Mouse (Mus musculus) liver, postnatal 0 days (tissue): ENCODE measurements around the gene Saxo2. TPM values are rescaled to one million over a fixed set of nuclear protein-coding genes. Genes with fewer than 3 reads are reported as not detected.

Source experiments
- ATAC-seq: fragments of 200-750 bp; cut with Nextera tagmentation; 2 replicates; pipeline ENCODE4 v1.8.0; 2017; ENCODE audit warnings: mild to moderate bottlenecking, moderate library complexity
- DNase-seq: peaks from one replicate; pipeline ENCODE4 v3.0.0-alpha.2; 2016
- H3K27ac ChIP-seq: fragments of 300-500 bp; sonication (generic); 2 replicates; pipeline ENCODE4 v1.5.1; 2014; ENCODE audit warnings: antibody characterized with exemption, moderate library complexity, mild to moderate bottlenecking, low read depth
- H3K27me3 ChIP-seq: fragments of 300-500 bp; sonication (generic); 2 replicates; pipeline ENCODE4 v1.6.1; 2014; ENCODE audit warnings: low read length, control low read depth, mixed read lengths; ENCODE audit not compliant: insufficient read depth
- H3K36me3 ChIP-seq: fragments of 300-500 bp; sonication (generic); replicated peaks from 2 replicates; pipeline ENCODE4 v1.6.1; 2014; ENCODE audit warnings: mild to moderate bottlenecking, control low read depth, low read length, moderate library complexity, mixed read lengths; ENCODE audit not compliant: insufficient read depth
- H3K4me1 ChIP-seq: fragments of 300-500 bp; sonication (generic); 2 replicates; pipeline ENCODE4 v1.6.1; 2014; ENCODE audit warnings: antibody characterized with exemption, mild to moderate bottlenecking, control low read depth; ENCODE audit not compliant: insufficient read depth
- H3K4me2 ChIP-seq: fragments of 300-500 bp; sonication (generic); 2 replicates; pipeline ENCODE4 v1.6.1; 2014; ENCODE audit warnings: low read depth, mild to moderate bottlenecking, low read length, moderate library complexity, mixed read lengths
- H3K4me3 ChIP-seq: fragments of 300-500 bp; sonication (generic); 2 replicates; pipeline ENCODE4 v1.5.1; 2014; ENCODE audit warnings: low read depth, low read length
- H3K9ac ChIP-seq: fragments of 300-500 bp; sonication (generic); replicated peaks from 2 replicates; pipeline ENCODE4 v1.6.1; 2014; ENCODE audit warnings: mild to moderate bottlenecking, moderate library complexity
- H3K9me3 ChIP-seq: fragments of 300-500 bp; sonication (generic); 2 replicates; pipeline ENCODE4 v1.6.1; 2016; ENCODE audit warnings: mild to moderate bottlenecking, control low read depth, low read length, mixed read lengths
- CTCF ChIP-seq: sonication (generic); IDR thresholded peaks from 2 replicates; pipeline ENCODE4 v1.5.1; 2016; ENCODE audit warnings: antibody characterized with exemption, low read depth
- EP300 ChIP-seq: IDR thresholded peaks from 2 replicates; pipeline ENCODE4 v1.6.1; 2016; ENCODE audit warnings: antibody characterized with exemption, low read depth, mild to moderate bottlenecking
- WGBS: fragments of 180-500 bp; shearing (Covaris S2); extraction: QIAGEN DNeasy Blood & Tissue Kit; methylation state at CpG from one replicate; pipeline ENCODE4 v1.1.7; 2014; ENCODE audit not compliant: insufficient replicate concordance; 5-methylcytosine and 5-hydroxymethylcytosine counted together
- polyA plus RNA-seq: library from polyadenylated mRNA; unstranded; fragments of >200 nt; fragmentation: Nextera tagmentation; extraction: Ambion mirVana; gene quantifications from 2 replicates; pipeline ENCODE4 v1.2.1, GENCODE M21; 2015

Saxo2 gene
- polyA plus RNA-seq, 1 experiment from 2014 or later = 0.22 TPM

DNA sequence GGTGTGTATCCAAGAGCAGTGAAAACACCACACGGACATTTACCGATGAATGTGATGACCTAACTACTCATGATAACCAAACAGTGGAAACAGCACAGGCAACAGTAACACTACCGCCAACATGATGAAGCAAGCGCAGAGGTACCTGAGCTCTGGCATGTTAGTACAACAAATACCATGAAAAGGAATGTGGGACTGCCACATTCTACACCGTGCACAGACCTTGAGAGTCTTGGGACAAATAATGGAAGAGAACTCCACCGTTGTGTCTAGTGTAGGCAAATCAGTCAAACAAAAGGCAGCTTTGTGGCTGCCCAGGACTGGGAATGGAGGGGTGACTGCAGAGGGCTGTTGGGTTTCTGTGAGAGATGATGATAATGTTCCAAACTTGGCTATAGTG is 42.9 kb downstream of the Saxo2 start:
- no peaks in the 10 kb centered on the region for H3K9me3 ChIP-seq
- TF ChIP-seq EP300 (no peak), CTCF (no peak)
- no peaks in the 10 kb centered on the region for H3K36me3 ChIP-seq
- no peak overlapping the region for H3K27ac ChIP-seq
- 80% methylated on average over 6 of the region's 6 CpGs for WGBS
- ATAC-seq (no peak), DNase-seq (no peak)
- H3K9ac ChIP-seq = no peak overlapping the region
- H3K4me2 ChIP-seq = no peak overlapping the region
- no peak overlapping the region for H3K4me3 ChIP-seq
- no peaks in the 10 kb centered on the region for H3K27me3 ChIP-seq
- H3K4me1 ChIP-seq = no peaks in the 10 kb centered on the region

DNA sequence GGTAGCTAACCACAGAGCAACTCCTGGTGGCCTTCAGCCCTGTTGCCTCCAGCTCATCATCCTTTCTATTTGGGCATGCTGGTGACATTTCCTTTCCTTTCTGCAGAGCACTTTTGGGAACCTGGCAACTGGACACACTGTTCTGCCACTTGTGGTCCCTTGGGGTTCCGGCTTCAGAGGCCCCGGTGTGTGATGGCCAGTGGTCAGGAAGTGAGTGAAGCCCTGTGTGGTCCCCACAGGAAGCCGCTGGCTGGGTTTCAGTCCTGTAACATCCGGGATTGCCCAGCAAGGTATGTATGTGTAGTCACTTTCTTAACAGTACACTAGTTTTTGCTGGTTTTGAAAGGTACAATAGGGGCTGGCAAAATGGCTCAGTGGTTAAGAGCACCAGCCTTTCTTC is 46.3 kb downstream of the Saxo2 start:
- Histone ChIP-seq H3K27ac (peak overlapping the region; percentile 69), H3K9me3 (no peaks in the 10 kb centered on the region), H3K9ac (no peak overlapping the region), H3K4me1 (no peaks in the 10 kb centered on the region), H3K4me2 (no peak overlapping the region), H3K36me3 (no peaks in the 10 kb centered on the region), H3K4me3 (no peak overlapping the region), H3K27me3 (no peaks in the 10 kb centered on the region)
- no peak for TF ChIP-seq CTCF
- TF ChIP-seq EP300 = no peak
- 29% methylated on average over 4 of the region's 4 CpGs for WGBS
- peak; percentile 82 for ATAC-seq
- DNase-seq = peak; percentile 45

DNA sequence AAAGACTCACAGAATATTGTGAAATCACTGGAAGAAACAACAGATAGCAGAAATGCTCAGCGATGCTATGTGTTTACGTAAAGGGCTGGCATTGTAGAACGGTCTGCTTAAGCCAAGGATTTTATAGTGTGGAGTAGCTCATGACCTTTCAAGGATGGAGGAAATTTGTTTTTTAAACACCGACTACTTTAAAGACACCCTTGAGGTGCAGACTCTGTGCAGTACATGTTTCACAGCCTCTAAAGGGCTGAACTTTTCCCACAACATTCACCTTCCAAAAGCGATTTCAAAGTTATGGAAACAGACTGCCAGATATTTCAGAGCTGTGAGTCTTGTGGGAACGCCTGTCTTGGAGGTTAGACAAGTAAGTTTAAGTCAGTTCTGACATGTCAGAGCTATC is 57.4 kb downstream of the Saxo2 start:
- Histone ChIP-seq H3K27me3 (no peaks in the 10 kb centered on the region), H3K9me3 (no peaks in the 10 kb centered on the region), H3K4me3 (no peak overlapping the region), H3K9ac (no peak overlapping the region), H3K36me3 (no peaks in the 10 kb centered on the region), H3K4me1 (no peaks in the 10 kb centered on the region), H3K4me2 (no peak overlapping the region), H3K27ac (no peak overlapping the region)
- 81% methylated on average over 6 of the region's 6 CpGs for WGBS
- no peak for TF ChIP-seq CTCF
- ATAC-seq (no peak), DNase-seq (no peak)

Other genes starting within 250 kb of the Saxo2 start
- 5.8 and 6.5 TPM in 2 replicates for gene Efl1, start 86 bp upstream of the Saxo2 start, polyA plus RNA-seq
- gene Mex3b, start 218.8 kb upstream of the Saxo2 start, polyA plus RNA-seq = 0.40 and 0.59 TPM in 2 replicates